Mouse (Mus musculus) lung, postnatal 14 days (tissue): Measurements from ENCODE around the gene Klf14.

Source experiments
- DNase-seq: peaks from one replicate; pipeline ENCODE4 v3.0.0; 2021

The Klf14 gene

GRCm38 (mm10) chr6:30958736-30959540 lies at the start of gene Klf14:
TSS of gene Klf14 (minus strand) at chr6:30959078.
- peak; percentile 17 for DNase-seq

- no peak for DNase-seq
Measured at GRCm38 (mm10) chr6:31006111-31006600, 47.3 kb upstream of the Klf14 start.

DNA sequence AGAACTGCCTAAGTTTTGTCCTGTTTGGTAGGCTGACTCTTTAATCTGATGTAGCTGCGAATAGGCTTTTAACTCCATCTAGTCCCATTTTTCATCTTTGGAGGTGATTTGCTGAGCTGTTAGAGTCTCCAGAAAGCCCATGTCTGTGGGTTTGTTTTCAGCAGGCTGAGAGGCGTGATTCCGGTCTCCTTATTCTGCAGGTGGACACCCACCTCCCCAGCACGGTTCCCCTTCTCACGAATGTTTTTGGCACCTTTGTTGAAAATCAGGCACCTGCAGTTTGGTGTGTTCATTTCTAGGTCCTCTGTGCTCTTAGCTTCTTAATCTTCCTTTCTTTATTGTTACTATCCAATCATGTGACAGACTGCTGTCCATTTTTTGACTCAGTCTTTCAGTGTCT lies 27.5 kb upstream of the Klf14 start:
- no peak for DNase-seq

GRCm38 (mm10) chr6:30983021-30983420 lies 24.1 kb upstream of the Klf14 start:
- no peak for DNase-seq

- no peak for DNase-seq
Measured at GRCm38 (mm10) chr6:30982372-30982980, 23.6 kb upstream of the Klf14 start.

- no peak for DNase-seq
Measured at GRCm38 (mm10) chr6:30981351-30981750, 22.5 kb upstream of the Klf14 start.

DNA sequence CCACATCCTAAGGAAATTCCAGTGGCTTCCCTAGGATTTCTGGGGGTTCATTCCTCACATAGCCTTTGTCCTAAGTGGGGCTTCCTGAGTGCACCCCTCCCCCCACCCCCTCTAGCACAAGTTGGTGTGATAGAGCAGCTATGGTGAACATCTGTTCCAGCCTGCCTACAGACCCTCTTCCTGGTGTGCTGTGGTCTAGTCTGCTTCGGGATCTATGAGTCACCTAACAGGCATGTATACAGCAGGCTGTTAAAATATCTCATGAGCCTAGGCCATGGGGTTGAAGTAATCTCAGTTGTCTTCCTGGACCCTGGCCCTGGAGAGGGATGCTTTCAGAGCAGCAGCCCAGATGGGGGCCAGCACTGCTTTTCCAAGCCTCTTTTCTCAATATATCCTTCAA lies 19.7 kb upstream of the Klf14 start:
- no peak for DNase-seq

DNA sequence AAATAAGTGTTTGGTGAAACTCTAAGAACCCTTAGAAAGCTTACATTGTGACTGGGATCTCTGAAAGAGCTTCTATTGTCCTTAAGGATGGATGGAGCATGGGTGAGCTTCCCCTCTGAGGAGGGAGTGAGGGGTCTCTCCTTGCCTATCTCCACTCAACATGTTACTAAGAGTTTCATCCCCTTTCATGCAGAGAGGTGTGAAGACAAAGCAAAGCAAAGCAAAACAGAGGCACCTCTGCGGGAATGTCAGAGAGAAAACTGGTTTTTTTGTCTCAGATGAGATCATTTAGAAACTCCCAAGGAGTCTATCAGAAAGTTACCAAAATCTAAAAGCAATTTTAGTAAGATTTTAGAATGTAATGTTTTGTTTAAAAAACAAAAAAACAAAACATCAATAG lies 13.2 kb upstream of the Klf14 start:
- no peak for DNase-seq

GRCm38 (mm10) chr6:30957784-30958735 lies 818 bp downstream of the Klf14 start:
- peak; percentile 62 for DNase-seq

DNA sequence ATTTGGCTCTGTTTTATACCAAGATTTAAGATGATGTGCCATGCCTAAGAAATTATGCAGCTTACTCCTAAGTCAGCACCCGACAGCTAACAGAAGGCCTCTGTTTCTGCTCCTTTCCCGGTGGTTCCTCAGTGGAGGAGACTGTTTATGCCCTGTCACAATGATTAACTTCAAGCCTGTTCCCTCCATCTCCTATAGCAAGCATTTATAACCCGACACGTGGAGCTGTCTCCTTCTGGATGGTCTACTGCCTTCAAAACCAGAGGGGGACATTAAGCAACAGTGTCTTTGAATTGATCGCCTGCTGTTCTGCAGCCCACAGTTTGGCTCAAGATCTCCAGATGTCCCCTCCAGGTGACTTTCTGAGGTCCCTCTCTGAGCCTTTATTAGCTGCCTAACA lies 19.6 kb downstream of the Klf14 start:
- no peak for DNase-seq

GRCm38 (mm10) chr6:30922821-30923220 lies 36.1 kb downstream of the Klf14 start:
- no peak for DNase-seq

DNA sequence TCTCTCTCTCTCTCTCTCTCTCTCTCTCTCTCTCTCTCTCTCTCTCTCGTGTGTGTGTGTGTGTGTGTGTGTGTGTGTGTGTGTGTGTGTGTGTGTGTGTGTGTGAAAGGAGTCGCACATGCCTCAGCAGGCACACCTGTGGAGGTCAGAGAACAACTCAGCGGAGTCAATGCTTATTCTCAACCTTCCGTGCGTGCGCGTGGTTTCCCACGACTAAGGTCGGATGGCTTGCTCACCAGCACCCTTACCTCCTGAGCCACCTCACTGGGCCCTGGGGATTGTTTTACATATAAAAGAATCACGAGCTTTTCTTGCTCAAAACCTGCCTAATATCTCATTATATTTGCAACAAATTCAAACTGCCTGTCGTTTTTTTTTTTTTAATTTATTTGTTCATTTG lies 37.1 kb downstream of the Klf14 start:
- DNase-seq, result no peak

GRCm38 (mm10) chr6:30920834-30921675 lies 37.8 kb downstream of the Klf14 start:
- DNase-seq, result no peak

- DNase-seq, result no peak
Measured at GRCm38 (mm10) chr6:30915473-30915872, 43.4 kb downstream of the Klf14 start, which contains the start of gene Tsga13. TSS of gene Tsga13 (minus strand) at chr6:30915573.

DNA sequence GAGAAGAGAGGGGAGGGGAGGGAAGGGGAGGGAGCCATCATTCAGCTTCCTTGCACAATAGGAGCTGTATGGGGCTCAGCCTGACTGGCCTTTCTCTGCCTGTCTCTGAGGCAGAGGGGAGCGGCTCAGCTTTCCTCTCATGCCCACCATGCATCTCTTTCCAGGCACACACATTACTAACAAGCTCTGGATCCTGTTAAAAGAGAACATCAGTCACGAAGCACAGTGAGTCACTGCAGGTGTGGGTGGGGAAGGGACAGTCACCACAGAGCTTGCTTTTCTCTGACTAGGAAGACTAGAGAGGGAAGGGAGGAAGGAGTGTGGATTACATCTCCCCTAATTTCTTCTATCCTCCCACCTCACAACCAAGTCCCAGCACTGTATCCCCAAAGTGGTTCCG lies 50.9 kb downstream of the Klf14 start:
- no peak for DNase-seq
